Mouse (Mus musculus): Measurements from ENCODE around the gene Vav1.

The Vav1 gene

GRCm38 (mm10) chr17:57278537-57278936 is 363 bp upstream of the Vav1 start:
- DNase-seq (ENCODE audit: inconsistent age in 2 of 2, low spot score in 1 of 2) = no peak

- no peak for DNase-seq (ENCODE audit: inconsistent age in 2 of 2, low spot score in 1 of 2)
Observed at GRCm38 (mm10) chr17:57279591-57280224, 808 bp downstream of the Vav1 start.

GRCm38 (mm10) chr17:57280411-57280810 is 1.5 kb downstream of the Vav1 start:
- peak in 1 of 2 experiments; percentile 65 for DNase-seq (ENCODE audit: inconsistent age in 2 of 2, low spot score in 1 of 2)

GRCm38 (mm10) chr17:57283906-57284305 is 5.0 kb downstream of the Vav1 start:
- no peak for DNase-seq (ENCODE audit: inconsistent age in 2 of 2, low spot score in 1 of 2)

- no peak for DNase-seq (ENCODE audit: inconsistent age in 2 of 2, low spot score in 1 of 2)
Observed at GRCm38 (mm10) chr17:57285077-57285476, 6.2 kb downstream of the Vav1 start.

- no peak for DNase-seq (ENCODE audit: inconsistent age in 2 of 2, low spot score in 1 of 2)
Observed at GRCm38 (mm10) chr17:57286718-57287355, 7.9 kb downstream of the Vav1 start.

- DNase-seq (ENCODE audit: inconsistent age in 2 of 2, low spot score in 1 of 2) = no peak
Observed at GRCm38 (mm10) chr17:57289252-57289651, 10.4 kb downstream of the Vav1 start.

GRCm38 (mm10) chr17:57290001-57290670 is 11.2 kb downstream of the Vav1 start:
- DNase-seq (ENCODE audit: inconsistent age in 2 of 2, low spot score in 1 of 2) = peak in 1 of 2 experiments; percentile 33

- DNase-seq (ENCODE audit: inconsistent age in 2 of 2, low spot score in 1 of 2) = no peak
Observed at GRCm38 (mm10) chr17:57290671-57291055, 11.8 kb downstream of the Vav1 start.

- DNase-seq (ENCODE audit: inconsistent age in 2 of 2, low spot score in 1 of 2) = no peak
Observed at GRCm38 (mm10) chr17:57292302-57292701, 13.4 kb downstream of the Vav1 start.

GRCm38 (mm10) chr17:57292968-57293367 is 14.1 kb downstream of the Vav1 start:
- no peak for DNase-seq (ENCODE audit: inconsistent age in 2 of 2, low spot score in 1 of 2)

- no peak for DNase-seq (ENCODE audit: inconsistent age in 2 of 2, low spot score in 1 of 2)
Observed at GRCm38 (mm10) chr17:57295935-57296334, 17.0 kb downstream of the Vav1 start.

- DNase-seq (ENCODE audit: inconsistent age in 2 of 2, low spot score in 1 of 2) = no peak
Observed at GRCm38 (mm10) chr17:57297040-57297439, 18.1 kb downstream of the Vav1 start.

GRCm38 (mm10) chr17:57305593-57305992 is 26.7 kb downstream of the Vav1 start:
- no peak for DNase-seq (ENCODE audit: inconsistent age in 2 of 2, low spot score in 1 of 2)

GRCm38 (mm10) chr17:57307074-57307473 is 28.2 kb downstream of the Vav1 start:
- no peak for DNase-seq (ENCODE audit: inconsistent age in 2 of 2, low spot score in 1 of 2)

GRCm38 (mm10) chr17:57311801-57312200 is 32.9 kb downstream of the Vav1 start:
- DNase-seq (ENCODE audit: inconsistent age in 2 of 2, low spot score in 1 of 2) = no peak

GRCm38 (mm10) chr17:57327615-57328014 is 48.7 kb downstream of the Vav1 start:
- peak; percentile 87 to 96 for DNase-seq (ENCODE audit: inconsistent age in 2 of 2, low spot score in 1 of 2)

- peak in 1 of 2 experiments; percentile 39 for DNase-seq (ENCODE audit: inconsistent age in 2 of 2, low spot score in 1 of 2)
Observed at GRCm38 (mm10) chr17:57328944-57329343, 50.0 kb downstream of the Vav1 start.

GRCm38 (mm10) chr17:57330993-57331392 is 52.1 kb downstream of the Vav1 start:
- no peak for DNase-seq (ENCODE audit: inconsistent age in 2 of 2, low spot score in 1 of 2)

GRCm38 (mm10) chr17:57332241-57332640 is 53.3 kb downstream of the Vav1 start:
- no peak for DNase-seq (ENCODE audit: inconsistent age in 2 of 2, low spot score in 1 of 2)

GRCm38 (mm10) chr17:57334001-57334760 is 55.3 kb downstream of the Vav1 start:
- peak; percentile 76 to 92 for DNase-seq (ENCODE audit: inconsistent age in 2 of 2, low spot score in 1 of 2)
